Mouse (Mus musculus): ENCODE results near the gene Tmem221. TPM values are rescaled to one million over a fixed set of nuclear protein-coding genes. Genes with fewer than 3 reads are reported as not detected.

Tmem221 gene
- polyA plus RNA-seq (2012; rRNA removed; ENCODE audit: low replicate concordance) = 0.99 and 11.3 TPM in 2 replicates

GRCm38 (mm10) chr8:71558071-71558957 is at the start of gene Tmem221:
Gene Tmem221 (minus strand): TSS chr8:71558871.

GRCm38 (mm10) chr8:71597451-71597850 is 38.8 kb upstream of the Tmem221 start, which contains the start of gene Fam129c:
Gene Fam129c (plus strand): TSS chr8:71597648.

GRCm38 (mm10) chr8:71591471-71592373 is 33.1 kb upstream of the Tmem221 start, which contains the start of gene Pgls:
Gene Pgls (plus strand): TSS chr8:71592176.

GRCm38 (mm10) chr8:71568387-71568937 is 9.8 kb upstream of the Tmem221 start, which contains the start of gene Slc27a1:
Gene Slc27a1 (plus strand): TSS chr8:71568882.

GRCm38 (mm10) chr8:71566501-71566900 is 7.8 kb upstream of the Tmem221 start, which contains the start of gene Nxnl1:
Gene Nxnl1 (minus strand): TSS chr8:71566601.

GRCm38 (mm10) chr8:71542632-71543343 is 15.9 kb downstream of the Tmem221 start, which contains the start of gene Mvb12a:
Gene Mvb12a (plus strand): TSS chr8:71542922.

GRCm38 (mm10) chr8:71537028-71537867 is 21.4 kb downstream of the Tmem221 start, which contains the start of gene Bst2:
Gene Bst2 (minus strand): TSS chr8:71537456.

GRCm38 (mm10) chr8:71525226-71526050 is 33.2 kb downstream of the Tmem221 start, which contains the start of gene Ccdc194:
Gene Ccdc194 (minus strand): TSS chr8:71525711.

GRCm38 (mm10) chr8:71511644-71512043 is 47.0 kb downstream of the Tmem221 start, which contains the start of gene Plvap:
Gene Plvap (minus strand): TSS chr8:71511752.

Other genes with a start within 250 kb of the Tmem221 start
- gene Use1, start 192.0 kb downstream of the Tmem221 start, polyA plus RNA-seq (2012; rRNA removed; ENCODE audit: low replicate concordance) = 105 and 142 TPM in 2 replicates
- 11.9 and 19.6 TPM in 2 replicates for gene Ocel1, start 187.6 kb downstream of the Tmem221 start, polyA plus RNA-seq (2012; rRNA removed; ENCODE audit: low replicate concordance)
- 68.1 and 206 TPM in 2 replicates for gene Nr2f6, start 176.9 kb downstream of the Tmem221 start, polyA plus RNA-seq (2012; rRNA removed; ENCODE audit: low replicate concordance)
- gene Ushbp1, start 163.1 kb downstream of the Tmem221 start, polyA plus RNA-seq (2012; rRNA removed; ENCODE audit: low replicate concordance) = 56.1 and 192 TPM in 2 replicates
- 106 and 146 TPM in 2 replicates for gene Babam1, start 162.0 kb downstream of the Tmem221 start, polyA plus RNA-seq (2012; rRNA removed; ENCODE audit: low replicate concordance)
- gene Ankle1, start 152.9 kb downstream of the Tmem221 start, polyA plus RNA-seq (2012; rRNA removed; ENCODE audit: low replicate concordance) = 0.79 and 10.8 TPM in 2 replicates
- gene Abhd8, start 95.2 kb downstream of the Tmem221 start, polyA plus RNA-seq (2012; rRNA removed; ENCODE audit: low replicate concordance) = 14.1 and 59.1 TPM in 2 replicates
- 81.9 and 83.9 TPM in 2 replicates for gene Mrpl34, start 93.9 kb downstream of the Tmem221 start, polyA plus RNA-seq (2012; rRNA removed; ENCODE audit: low replicate concordance)
- gene Dda1, start 89.7 kb downstream of the Tmem221 start, polyA plus RNA-seq (2012; rRNA removed; ENCODE audit: low replicate concordance) = 93.2 and 103 TPM in 2 replicates
- 28.7 and 33.8 TPM in 2 replicates for gene Ano8, start 72.9 kb downstream of the Tmem221 start, polyA plus RNA-seq (2012; rRNA removed; ENCODE audit: low replicate concordance)
- 22.1 and 42.5 TPM in 2 replicates for gene Gtpbp3, start 70.8 kb downstream of the Tmem221 start, polyA plus RNA-seq (2012; rRNA removed; ENCODE audit: low replicate concordance)
- 129 and 167 TPM in 2 replicates for gene Plvap, start 47.1 kb downstream of the Tmem221 start, polyA plus RNA-seq (2012; rRNA removed; ENCODE audit: low replicate concordance)
- gene Ccdc194, start 33.2 kb downstream of the Tmem221 start, polyA plus RNA-seq (2012; rRNA removed; ENCODE audit: low replicate concordance) = 0.40 and 0.95 TPM in 2 replicates
- 275 and 658 TPM in 2 replicates for gene Bst2, start 21.4 kb downstream of the Tmem221 start, polyA plus RNA-seq (2012; rRNA removed; ENCODE audit: low replicate concordance)
- 76.0 and 183 TPM in 2 replicates for gene Mvb12a, start 15.9 kb downstream of the Tmem221 start, polyA plus RNA-seq (2012; rRNA removed; ENCODE audit: low replicate concordance)
- gene Nxnl1, start 7.7 kb upstream of the Tmem221 start, polyA plus RNA-seq (2012; rRNA removed; ENCODE audit: low replicate concordance) = 0.68 and 2.1 TPM in 2 replicates
- 501 and 576 TPM in 2 replicates for gene Slc27a1, start 10.0 kb upstream of the Tmem221 start, polyA plus RNA-seq (2012; rRNA removed; ENCODE audit: low replicate concordance)
- gene Pgls, start 33.3 kb upstream of the Tmem221 start, polyA plus RNA-seq (2012; rRNA removed; ENCODE audit: low replicate concordance) = 133 and 189 TPM in 2 replicates
- gene Fam129c, start 38.8 kb upstream of the Tmem221 start, polyA plus RNA-seq (2012; rRNA removed; ENCODE audit: low replicate concordance) = 5.0 and 6.6 TPM in 2 replicates
- gene Colgalt1, start 52.1 kb upstream of the Tmem221 start, polyA plus RNA-seq (2012; rRNA removed; ENCODE audit: low replicate concordance) = 132 and 266 TPM in 2 replicates
- gene Unc13a, start 112.9 kb upstream of the Tmem221 start, polyA plus RNA-seq (2012; rRNA removed; ENCODE audit: low replicate concordance) = 1.6 and 2.8 TPM in 2 replicates
- 29.8 and 48.5 TPM in 2 replicates for gene Jak3, start 117.4 kb upstream of the Tmem221 start, polyA plus RNA-seq (2012; rRNA removed; ENCODE audit: low replicate concordance)
- gene Insl3, start 130.3 kb upstream of the Tmem221 start, polyA plus RNA-seq (2012; rRNA removed; ENCODE audit: low replicate concordance) = 18.3 and 29.4 TPM in 2 replicates
- 14.0 and 18.7 TPM in 2 replicates for gene B3gnt3, start 142.9 kb upstream of the Tmem221 start, polyA plus RNA-seq (2012; rRNA removed; ENCODE audit: low replicate concordance)
- gene Fcho1, start 166.8 kb upstream of the Tmem221 start, polyA plus RNA-seq (2012; rRNA removed; ENCODE audit: low replicate concordance) = 2.7 and 10.3 TPM in 2 replicates

Data from subcutaneous adipose tissue, adult 2 months (tissue).